Mouse (Mus musculus) CH12.LX (cell line): ENCODE measurements around the gene Myo3b.

Source experiments
- CTCF ChIP-seq, 2 experiments: IDR thresholded peaks in 1 of 2; conservative IDR thresholded peaks in 1 of 2; 2 replicates each; pipeline ENCODE4 v1.5.1; 2011 to 2012; ENCODE audit warnings: low read depth in 2 of 2, low read length in 2 of 2, improper control_type of control experiment in 1 of 2, inconsistent platforms in 1 of 2, mild to moderate bottlenecking in 1 of 2, moderate library complexity in 1 of 2
- MYC ChIP-seq: IDR thresholded peaks from 2 replicates; pipeline ENCODE4 v1.6.1; 2011; ENCODE audit warnings: low read depth, mild to moderate bottlenecking, improper control_type of control experiment, low read length
- SMC3 ChIP-seq: IDR thresholded peaks from 2 replicates; pipeline ENCODE4 v1.6.1; 2011; ENCODE audit warnings: low read depth, low read length, improper control_type of control experiment
- USF1 ChIP-seq: IDR thresholded peaks from 2 replicates; pipeline ENCODE4 v1.6.1; 2014; ENCODE audit warnings: low read depth, mild to moderate bottlenecking, inconsistent platforms, low read length, improper control_type of control experiment

- TF ChIP-seq MYC (no peak), CTCF (conservative IDR thresholded peaks at IDR 0.05 in 1 of 2, IDR thresholded peaks at IDR 0.05 in 1 of 2; ENCODE audit: low read depth in 2 of 2, low read length in 2 of 2) (no peak), USF1 (no peak), SMC3 (no peak)
Measured at GRCm38 (mm10) chr2:70166231-70166630, 127.3 kb downstream of the Myo3b start.
